Mouse (Mus musculus) megakaryocyte progenitor cell, adult 5-6 weeks (primary cell): Measurements from ENCODE around the gene Ackr1. TPM values are rescaled to one million over a fixed set of nuclear protein-coding genes. Genes with fewer than 3 reads are reported as not detected.

ENCODE experiments used
- ATAC-seq: replicated peaks from 2 replicates; pipeline ENCODE4 v1.8.0; 2016; ENCODE audit warnings: mild to moderate bottlenecking, moderate TSS enrichment, inconsistent platforms; ENCODE audit not compliant: poor library complexity
- total RNA-seq, 2 experiments: library from RNA; stranded (forward) in 1 of 2; stranded (reverse) in 1 of 2; fragments of 157-497, 149-512 nt in 1 of 2; fragments of 200-1000 nt in 1 of 2; gene quantifications; 2 replicates each; pipeline versions ENCODE4 v1.2.3 to v1.2.4; 2015 to 2017

The Ackr1 gene
- total RNA-seq, 2 experiments from 2014 or later = not detected

DNA sequence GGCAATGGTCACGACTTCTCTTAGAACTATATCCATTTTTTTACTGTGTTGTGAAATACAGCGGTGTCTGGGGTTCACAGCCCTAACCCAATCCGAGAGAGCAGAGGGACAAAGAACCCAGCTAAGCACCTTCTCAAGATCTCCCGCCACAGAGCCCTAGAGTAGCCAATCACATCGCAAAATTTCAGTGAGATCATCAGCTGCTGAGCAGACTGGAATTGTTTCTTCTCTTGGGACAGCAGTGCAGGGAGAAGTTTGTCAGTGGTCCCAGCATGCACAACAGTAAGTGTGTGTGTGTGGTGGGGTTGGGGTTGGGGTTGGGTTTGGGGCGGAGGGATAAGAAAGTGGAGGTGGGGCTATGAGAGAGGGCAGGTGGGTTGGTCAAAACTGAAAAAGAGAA, 16.4 kb upstream of the Ackr1 start:
- ATAC-seq = peak; percentile 93

DNA sequence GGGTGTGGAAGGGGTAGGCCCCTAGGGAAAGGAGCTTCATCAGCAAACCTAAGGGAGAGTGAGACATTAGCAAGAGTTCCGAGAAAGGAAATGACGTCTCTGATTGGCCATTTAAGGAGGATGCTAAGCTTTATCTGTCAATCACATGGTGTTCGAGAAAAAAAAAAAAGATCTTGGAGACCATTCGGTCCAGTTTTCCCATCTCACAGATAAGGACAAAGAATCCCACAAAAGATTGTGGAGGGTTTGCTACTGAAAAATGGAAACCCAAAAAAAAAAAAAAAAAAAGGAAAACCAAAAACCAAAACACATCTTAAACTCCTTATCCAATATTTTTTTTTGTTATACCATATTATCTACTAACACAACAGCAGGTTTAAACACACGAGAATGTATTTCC, 15.6 kb upstream of the Ackr1 start:
- ATAC-seq = no peak

DNA sequence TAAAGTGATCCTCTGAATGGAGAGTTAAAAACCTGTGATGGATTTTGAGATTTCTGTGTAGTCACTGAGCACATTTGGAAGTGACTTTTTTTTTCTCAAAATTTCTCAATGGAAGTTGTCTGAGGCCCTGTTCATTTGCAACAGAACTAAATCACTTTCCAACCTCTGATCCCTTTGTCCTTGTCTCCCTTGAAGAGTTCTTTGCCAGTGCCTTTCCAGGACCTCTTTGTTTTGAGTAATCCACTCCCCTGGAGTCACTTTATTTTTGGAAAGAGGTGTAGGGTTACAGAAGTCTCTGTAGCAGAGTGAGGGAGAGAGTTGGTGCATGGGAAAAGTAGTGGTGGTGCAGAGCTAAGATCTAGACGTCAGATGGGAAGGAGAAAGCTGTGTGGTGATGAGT, 15.0 kb upstream of the Ackr1 start:
- ATAC-seq = no peak

DNA sequence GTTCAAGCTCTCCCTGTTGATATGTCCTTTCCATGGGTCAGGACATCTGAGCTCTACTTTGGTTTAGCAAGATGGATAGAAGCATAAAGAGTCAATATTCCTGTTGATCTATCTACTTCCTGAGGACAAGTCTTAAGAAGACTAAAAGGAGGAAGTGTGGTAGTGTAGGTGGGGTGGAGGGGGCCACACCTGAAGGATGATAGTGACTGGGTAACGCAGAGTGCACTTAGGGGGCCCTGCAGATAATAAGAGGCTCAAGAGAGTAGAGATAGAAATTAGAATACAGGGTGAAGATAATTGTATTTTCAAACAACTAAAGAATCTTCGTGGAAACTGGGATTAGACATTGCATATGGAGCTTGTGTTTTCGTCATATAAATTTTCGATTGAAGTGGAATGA, 11.6 kb upstream of the Ackr1 start:
- ATAC-seq = no peak

DNA sequence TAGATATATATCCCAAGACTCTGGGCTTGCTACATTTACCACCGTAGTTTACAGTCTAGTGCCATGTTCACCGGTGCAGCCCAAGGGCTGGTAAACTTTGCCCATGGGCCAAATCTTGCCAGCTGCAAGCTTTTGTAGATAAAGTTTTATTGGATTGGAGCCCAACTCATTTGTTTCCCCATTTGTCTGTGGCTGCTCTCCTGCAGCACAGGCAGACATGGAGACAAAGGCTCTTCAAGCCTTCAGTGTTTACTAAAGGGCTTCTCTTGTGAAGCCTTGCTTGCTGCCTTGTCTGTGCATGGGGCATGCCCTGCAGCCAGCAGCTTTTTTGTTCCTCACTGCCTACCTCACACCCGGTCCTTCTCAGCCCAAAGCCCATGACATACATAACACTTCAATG, 10.4 kb upstream of the Ackr1 start:
- peak; percentile 32; the same call in 1 of the 2 replicates for ATAC-seq

DNA sequence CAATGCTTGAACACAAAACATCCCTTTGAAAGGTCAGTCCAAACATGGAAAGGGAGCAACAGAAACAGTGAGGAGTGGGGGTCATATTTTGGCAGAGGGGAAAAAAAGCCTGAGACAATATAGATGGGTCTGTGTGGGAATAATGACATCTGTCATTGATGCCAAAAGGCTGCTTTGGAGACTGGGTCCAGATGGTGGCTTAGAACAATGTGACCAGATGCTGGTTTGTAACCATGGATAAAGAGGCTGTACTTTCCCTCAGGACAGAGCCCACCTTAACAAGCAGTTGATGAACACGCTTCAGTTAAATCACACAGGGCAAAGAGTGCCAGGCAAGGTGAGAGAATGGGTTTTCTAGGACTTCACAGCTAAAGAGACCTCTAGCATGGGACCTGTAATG, 8.9 kb upstream of the Ackr1 start:
- no peak for ATAC-seq

DNA sequence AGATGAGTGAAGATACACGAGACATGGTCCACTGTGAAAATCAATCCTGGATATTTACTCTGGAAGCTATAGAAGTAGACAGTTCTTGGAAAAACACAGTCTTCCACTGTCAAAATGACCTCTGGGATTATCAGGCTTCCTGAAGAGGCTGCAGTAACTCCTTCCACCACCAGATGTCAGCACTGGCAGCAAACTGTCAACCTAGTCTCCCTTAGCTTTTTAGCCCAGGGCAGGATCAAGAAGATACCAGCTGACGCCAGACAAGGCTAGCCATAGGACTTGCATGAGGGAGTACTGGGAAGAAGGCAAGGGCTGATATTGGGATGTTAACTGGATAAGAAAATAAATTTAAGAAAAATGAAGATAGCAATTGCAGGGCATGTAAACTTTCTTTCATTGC, 6.0 kb upstream of the Ackr1 start:
- peak; percentile 90 for ATAC-seq

DNA sequence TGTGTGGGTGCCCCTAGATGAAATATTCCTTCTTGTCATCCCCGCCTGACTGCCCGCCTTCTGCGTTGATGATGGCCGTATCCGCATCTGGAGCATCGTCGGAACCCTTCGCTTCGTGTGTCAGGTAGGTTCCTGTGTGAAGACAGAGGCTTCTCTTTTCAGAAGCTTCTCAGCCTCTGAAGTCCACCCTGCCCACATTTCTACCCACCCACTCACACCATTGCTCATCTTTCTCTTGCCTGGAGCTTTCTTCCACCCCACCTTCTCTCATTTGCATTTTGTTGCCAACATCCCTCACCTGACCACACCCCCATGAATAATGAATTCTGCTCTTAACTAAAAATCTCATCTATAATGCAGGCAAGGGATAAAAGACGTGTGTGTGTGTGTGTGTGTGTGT, 3.5 kb upstream of the Ackr1 start:
- ATAC-seq = no peak

DNA sequence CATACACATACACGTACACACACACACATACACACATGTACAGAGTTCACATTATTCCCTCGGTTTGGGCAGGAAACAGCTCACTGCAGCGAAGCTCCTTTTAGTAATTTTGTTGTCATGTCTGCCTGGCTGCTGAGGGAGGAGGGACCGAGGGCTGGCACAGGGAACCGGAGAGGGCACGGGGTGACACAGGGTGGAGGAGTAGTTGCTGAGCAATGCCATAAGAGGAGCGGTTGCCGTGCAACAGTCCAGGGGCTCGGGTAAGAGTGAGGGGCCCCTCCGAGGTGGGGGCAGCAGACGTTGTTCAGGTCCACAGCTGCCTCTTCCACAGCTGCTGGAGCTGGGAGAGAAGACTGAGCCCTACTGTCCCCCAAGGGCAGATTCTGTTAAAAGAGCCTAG, 2.4 kb upstream of the Ackr1 start:
- ATAC-seq = no peak

DNA sequence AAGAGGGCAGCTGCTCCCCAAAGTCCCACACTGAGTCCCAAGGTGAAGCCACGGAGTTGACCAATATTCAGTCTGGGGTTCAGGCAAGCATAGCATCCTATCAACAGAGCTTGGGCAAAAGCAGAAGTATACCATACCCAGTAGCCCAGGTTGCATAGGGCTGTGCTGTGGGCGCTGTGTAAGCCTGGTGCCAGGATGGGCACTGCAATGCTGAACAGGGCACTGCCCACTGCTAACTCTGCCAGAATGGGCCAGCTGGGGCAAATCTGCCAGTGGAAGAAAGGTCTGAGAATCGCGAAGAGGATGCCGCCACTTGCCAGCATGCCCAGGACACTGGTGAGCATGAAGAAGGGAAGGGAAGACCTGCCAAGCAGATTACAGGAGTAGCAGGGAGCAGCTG, 1.1 kb downstream of the Ackr1 start:
- ATAC-seq = peak; percentile 18

DNA sequence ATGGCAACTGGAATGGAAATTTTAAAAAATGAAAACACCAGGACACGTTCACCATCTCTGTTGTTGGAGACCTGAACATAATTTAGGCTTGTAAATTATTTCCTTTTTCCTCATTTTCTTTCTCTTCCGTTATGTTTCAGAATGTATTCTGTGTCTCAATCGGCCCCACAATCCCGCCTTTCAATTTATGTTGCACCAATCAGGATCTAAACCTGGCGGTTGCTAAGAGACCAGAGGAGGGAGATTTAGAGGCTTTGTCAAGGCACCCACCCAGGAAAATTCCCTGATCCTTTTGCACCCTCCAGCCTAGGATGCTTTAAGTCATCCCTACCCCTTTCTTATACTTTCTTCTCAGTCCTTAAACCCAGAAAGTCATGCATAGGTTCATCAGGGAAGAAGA, 3.8 kb downstream of the Ackr1 start:
- no peak for ATAC-seq

DNA sequence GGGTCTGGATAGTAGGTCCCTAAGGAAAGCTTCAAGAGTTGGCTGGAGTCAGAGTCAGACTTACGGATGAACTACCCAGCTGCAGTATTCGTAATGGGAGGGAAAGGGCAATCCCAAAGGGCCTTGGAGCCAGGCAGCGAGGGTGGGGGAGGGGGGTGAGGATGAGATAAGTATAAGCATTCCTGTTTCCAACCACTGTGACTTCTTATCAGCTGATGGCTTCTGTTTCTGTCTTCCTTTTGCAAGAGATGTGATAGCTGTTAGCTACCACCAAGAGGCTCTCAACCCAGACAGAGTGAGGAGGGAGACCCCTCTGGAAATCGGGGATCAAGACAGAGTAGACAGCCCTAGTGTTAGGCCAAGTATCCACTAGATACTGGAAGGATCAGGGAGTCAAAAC, 4.4 kb downstream of the Ackr1 start:
- ATAC-seq = peak; percentile 54

DNA sequence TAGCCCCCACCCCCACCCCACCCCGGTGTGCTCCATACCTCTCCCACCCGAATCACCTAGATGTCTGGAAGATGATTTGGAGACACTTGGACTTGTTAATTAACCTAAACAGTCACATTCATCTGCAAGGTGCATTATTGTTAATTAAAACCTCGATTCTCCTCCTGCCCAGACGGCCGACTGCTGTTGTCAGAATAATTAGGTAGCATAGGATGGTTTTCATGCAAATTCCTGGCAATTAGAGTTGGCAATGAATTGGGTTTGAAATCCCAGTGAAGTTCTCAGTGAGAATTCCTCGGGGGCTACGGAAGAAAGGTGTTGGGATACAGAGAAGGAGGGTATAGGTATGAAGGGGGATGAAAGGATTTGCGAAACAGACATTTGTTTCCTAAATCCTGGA, 5.1 kb downstream of the Ackr1 start:
- no peak for ATAC-seq

DNA sequence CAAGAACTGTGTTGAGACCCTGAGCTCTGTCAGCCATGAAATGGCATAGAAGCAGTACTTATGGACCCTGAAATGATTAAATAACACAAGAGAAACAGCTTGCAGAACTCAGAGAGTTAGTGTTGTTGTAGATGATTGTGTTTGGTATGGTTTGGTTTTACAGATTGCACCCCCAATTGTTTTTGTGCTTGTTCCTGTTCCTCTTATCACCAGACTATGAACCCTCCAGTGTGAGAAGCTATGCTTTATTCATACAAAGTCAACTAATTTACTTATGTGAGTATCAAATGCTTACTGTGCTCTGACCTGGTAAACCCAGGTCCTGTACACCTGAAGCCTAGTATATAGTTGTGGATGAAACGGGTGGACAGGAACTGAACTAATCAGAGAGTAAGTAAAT, 7.0 kb downstream of the Ackr1 start:
- no peak for ATAC-seq

DNA sequence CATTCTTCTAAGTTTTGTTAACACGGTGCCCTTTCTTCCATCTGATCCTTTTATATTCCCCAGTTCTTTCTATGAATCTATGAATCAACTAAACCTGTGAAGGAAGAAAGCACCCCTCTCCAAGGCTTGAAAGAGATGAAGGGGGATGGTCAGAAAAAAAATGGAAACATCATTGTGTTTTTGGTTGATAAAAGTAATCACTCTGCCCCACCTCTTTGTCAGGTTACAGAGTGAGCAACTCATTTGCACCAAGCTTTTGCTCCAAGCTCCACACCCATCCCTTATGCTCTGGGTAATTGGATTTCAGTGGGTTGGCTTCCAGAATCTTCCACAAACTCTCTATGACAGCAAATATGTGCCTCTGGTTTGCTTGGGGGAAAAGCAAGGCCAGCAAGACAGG, 8.2 kb downstream of the Ackr1 start:
- ATAC-seq = peak; percentile 30; the same call in 1 of the 2 replicates

DNA sequence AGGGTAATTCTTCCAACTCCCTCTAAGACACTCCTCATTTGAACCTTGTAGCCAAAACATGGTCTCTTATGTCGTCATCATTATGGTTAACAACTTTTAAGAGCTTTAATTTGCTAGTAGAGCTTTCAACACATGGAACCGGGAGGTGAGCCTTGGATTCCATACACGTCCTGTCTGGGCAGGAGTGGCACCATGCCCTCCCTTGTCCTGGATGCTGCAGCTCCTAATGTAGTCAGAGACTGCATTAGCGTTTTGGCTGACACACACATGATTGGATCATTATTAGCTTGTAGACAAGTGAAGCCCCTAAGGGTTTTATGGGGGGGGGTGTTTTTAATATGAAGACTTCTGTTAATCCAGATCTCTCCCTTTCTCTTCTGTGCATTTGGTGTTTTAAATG, 8.6 kb downstream of the Ackr1 start:
- no peak for ATAC-seq

DNA sequence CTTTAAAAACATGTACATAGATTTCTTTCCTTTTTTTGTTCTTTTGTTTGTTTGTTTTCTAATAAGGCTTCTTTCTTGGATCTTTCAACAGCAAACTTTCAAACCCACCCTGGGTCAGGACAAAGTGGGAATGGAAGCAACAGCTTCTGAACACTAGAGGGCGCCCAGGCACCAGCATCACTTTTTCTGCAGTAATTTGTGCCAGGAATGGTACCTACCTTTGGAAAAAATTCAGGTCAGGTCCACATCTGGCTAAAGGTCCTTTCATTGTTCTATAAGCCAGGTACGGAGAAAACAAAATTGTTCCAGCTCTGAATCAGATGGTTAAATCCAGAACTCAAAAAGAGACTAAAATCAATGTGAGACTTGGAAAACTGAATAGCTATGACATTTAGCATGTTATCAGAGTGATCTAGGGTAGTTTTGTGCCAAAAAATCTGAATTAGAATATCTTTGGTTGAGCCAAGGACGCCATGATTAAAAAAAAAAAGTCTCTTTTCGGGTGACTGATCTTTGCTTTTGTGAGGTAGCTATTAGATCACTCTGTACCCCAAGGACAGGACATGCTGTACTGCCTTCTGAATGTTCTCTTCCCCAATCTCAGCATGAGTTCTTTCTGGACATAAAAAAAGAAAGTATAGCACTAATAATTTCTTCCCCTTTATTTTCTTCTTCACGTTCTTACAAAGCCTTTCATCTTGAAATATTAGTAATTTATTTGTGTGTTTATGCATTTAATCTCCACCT, 9.5 kb downstream of the Ackr1 start:
- peak; percentile 81 for ATAC-seq

DNA sequence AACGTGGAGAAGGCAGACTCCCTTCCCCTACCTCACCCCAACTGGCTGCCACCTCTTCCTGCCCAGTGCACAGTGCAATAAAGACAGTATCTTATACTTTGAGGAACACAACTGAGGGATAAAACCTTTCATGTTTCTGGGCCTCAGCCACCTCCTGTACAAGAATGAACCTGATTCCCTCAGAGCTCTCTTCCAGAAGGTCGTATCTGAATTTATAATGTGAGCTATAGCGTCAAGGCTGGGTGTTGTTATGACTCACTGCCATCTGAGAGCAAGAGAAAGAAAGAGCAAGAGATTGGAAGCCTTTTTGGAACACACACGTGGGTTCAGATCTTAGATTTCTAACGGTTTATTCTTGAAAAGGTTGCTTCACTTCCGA, 11.3 kb downstream of the Ackr1 start:
- no peak for ATAC-seq

DNA sequence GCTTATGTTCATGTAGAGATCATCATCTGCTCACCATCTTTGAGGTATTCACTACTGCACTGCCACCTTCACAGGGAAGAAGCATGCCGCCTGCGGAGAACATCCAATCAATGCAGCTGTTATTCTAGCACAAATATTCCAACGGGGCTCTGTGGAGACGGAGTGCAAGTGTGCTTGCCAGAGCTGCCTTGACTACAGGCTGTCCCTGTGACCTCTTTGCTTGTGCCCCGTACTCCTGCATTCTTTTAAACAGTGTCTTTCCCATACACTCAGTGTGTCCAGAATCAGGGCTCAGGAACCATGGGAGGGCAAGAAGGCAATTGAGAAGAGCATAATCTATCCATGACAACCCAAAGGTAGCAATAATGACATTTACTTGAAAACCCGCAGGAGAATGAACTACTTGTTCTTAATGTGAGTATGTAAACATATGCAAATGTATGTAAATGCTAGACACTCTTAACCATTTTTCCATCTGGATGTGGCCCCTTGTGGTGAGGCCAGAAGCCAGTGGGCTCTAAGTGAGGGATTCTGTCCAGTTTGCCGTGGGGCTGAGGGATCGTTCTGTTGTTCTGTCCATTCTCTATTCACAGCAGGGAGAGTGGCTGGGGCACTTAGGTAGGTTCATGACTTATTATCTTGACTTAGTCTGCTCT, 11.8 kb downstream of the Ackr1 start:
- no peak for ATAC-seq

DNA sequence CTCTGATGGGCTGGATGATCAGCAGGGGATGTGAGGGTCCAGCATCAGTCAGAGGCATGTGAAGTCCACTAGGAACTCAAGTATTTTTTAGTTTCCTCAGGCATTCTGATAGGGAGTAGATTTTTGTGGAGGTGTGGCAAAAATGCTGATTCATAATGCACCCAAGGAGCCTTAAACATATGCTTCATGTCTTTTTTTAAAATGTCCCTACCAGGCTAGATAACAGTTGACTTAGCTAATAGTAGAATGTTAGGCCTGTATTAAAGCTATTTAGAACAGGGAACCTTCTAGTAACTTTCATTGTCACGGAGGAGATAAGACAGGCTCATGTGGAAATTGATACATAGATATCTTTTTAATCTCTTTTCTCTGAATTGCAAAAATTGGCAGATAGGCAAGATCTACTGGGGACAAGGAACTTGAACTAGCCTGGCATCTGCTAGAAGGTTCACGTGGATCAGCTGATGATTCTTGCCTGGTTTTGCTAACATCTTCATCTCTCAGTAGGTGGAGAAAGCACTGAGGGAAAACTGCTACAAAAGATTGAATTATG, 15.5 kb downstream of the Ackr1 start:
- peak; percentile 40 for ATAC-seq

DNA sequence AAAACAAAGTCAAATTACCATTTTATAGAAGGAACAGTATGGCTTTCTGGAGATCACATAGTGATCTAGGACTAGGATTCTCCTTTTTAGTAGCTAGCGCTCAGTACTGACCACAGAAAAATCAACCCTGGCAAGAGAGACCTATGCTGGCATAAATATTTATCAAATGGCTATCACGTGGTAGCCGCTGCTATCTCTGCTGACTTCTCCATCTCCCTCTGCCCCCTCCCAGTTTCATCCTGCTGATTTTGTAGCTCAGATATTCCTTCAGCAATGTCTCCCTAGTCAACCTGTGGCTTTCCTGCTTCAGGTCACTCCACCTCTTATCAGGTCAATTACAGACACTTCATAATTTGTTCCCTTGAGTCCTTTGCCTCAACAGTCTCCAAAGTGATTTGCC, 17.8 kb downstream of the Ackr1 start:
- ATAC-seq = no peak

DNA sequence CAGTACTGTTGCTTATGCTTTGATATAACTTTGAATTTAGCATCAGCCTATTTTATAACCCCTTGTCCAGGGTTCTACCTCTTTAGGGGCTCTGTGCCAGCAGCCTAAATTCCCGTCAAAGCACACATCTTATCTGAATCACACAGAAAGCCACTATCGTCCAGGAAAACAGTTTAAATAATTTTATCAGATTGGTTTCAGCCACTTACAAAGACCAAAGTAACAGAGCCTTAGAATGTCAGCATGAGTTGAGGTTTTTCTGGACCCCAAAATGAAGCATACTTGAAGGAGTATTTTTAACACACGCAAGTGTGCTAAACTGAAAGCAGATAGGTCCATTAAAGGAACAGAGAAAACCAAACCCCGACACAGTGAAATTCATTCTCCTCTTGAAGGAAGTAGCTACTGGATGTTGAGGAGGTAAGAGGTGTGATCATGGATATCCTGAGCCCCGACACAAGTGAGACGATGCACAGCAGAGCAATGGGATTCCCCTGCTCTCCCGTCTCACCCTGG, 20.0 kb downstream of the Ackr1 start:
- peak; percentile 40 for ATAC-seq
